Mouse (Mus musculus) forebrain, embryonic 15.5 days (tissue): ENCODE measurements at regions not wholly inside any gene's neighbourhood (a gene's known extent, or its start where the extent isn't known, plus 50 kb on each side); places are given as distances from the start of the nearest gene placed in this dataset.

ENCODE experiments used
- ATAC-seq: fragments of 200-750 bp; cut with Nextera tagmentation; replicated peaks from 2 replicates; pipeline ENCODE4 v1.8.0; 2017; ENCODE audit warnings: mild to moderate bottlenecking, moderate TSS enrichment, moderate library complexity
- H3K27ac ChIP-seq: fragments of 300-500 bp; sonication (generic); replicated peaks from 2 replicates; pipeline ENCODE4 v1.5.1; 2015; ENCODE audit warnings: mild to moderate bottlenecking, inconsistent platforms
- H3K27me3 ChIP-seq: fragments of 300-500 bp; sonication (generic); 2 replicates; pipeline ENCODE4 v1.6.1; 2015; ENCODE audit warnings: inconsistent platforms
- H3K36me3 ChIP-seq: fragments of 300-500 bp; sonication (generic); 2 replicates; pipeline ENCODE4 v1.6.1; 2015; ENCODE audit warnings: mild to moderate bottlenecking, inconsistent platforms
- H3K4me1 ChIP-seq: fragments of 300-500 bp; sonication (generic); 2 replicates; pipeline ENCODE4 v1.6.1; 2015; ENCODE audit warnings: inconsistent platforms
- H3K4me2 ChIP-seq: fragments of 300-500 bp; sonication (generic); replicated peaks from 2 replicates; pipeline ENCODE4 v1.6.1; 2015; ENCODE audit warnings: mild to moderate bottlenecking, inconsistent platforms
- H3K4me3 ChIP-seq: fragments of 300-500 bp; sonication (generic); 2 replicates; pipeline ENCODE4 v1.5.1; 2015; ENCODE audit warnings: mild to moderate bottlenecking, inconsistent platforms
- H3K9ac ChIP-seq: fragments of 300-500 bp; sonication (generic); replicated peaks from 2 replicates; pipeline ENCODE4 v1.6.1; 2015; ENCODE audit warnings: mild to moderate bottlenecking, inconsistent platforms
- H3K9me3 ChIP-seq: fragments of 300-500 bp; sonication (generic); 2 replicates; pipeline ENCODE4 v1.6.1; 2016; ENCODE audit warnings: inconsistent platforms
- WGBS: fragments of 180-500 bp; shearing (Covaris S2); methylation state at CpG from one replicate; pipeline ENCODE4 v1.1.7; 2015; ENCODE audit warnings: mixed read lengths; 5-methylcytosine and 5-hydroxymethylcytosine counted together

- ATAC-seq, result 0 out of 2 replicates have a peak, but pooled peaks have one; percentile 43
- no peaks in the 10 kb centered on the region for H3K27me3 ChIP-seq
- no peaks in the 10 kb centered on the region for H3K36me3 ChIP-seq
- no peaks in the 10 kb centered on the region for H3K9me3 ChIP-seq
- no peak overlapping the region for H3K9ac ChIP-seq
- no peak overlapping the region for H3K4me2 ChIP-seq
- no peak overlapping the region for H3K4me3 ChIP-seq
- H3K4me1 ChIP-seq, result peaks cover 22% of the 10 kb centered on the region
- WGBS, result 23% methylated on average over 7 of the region's 7 CpGs
- H3K27ac ChIP-seq, result no peak overlapping the region
Observed at GRCm38 (mm10) chr4:140463296-140463695, 202.5 kb downstream of the Arhgef10l start.

GRCm38 (mm10) chr4:140461317-140461716, 204.5 kb downstream of the Arhgef10l start:
- Histone ChIP-seq H3K9ac (no peak overlapping the region), H3K36me3 (no peaks in the 10 kb centered on the region), H3K27me3 (no peaks in the 10 kb centered on the region), H3K4me3 (no peak overlapping the region), H3K4me2 (no peak overlapping the region), H3K9me3 (no peaks in the 10 kb centered on the region), H3K27ac (no peak overlapping the region), H3K4me1 (peaks cover 22% of the 10 kb centered on the region)
- no peak for ATAC-seq
- WGBS, result 65% methylated on average over 16 of the region's 16 CpGs

- H3K9ac ChIP-seq, result no peak overlapping the region
- H3K27me3 ChIP-seq, result no peaks in the 10 kb centered on the region
- H3K9me3 ChIP-seq, result no peaks in the 10 kb centered on the region
- H3K4me1 ChIP-seq, result peaks cover 7% of the 10 kb centered on the region; the same call in 1 of the 2 replicates
- no peak overlapping the region for H3K27ac ChIP-seq
- no peak overlapping the region for H3K4me3 ChIP-seq
- no peaks in the 10 kb centered on the region for H3K36me3 ChIP-seq
- WGBS, result 85% methylated on average over 10 of the region's 10 CpGs
- H3K4me2 ChIP-seq, result no peak overlapping the region
- ATAC-seq, result no peak
Observed at GRCm38 (mm10) chr4:140449062-140449461, 202.5 kb upstream of the Igsf21 start.

GRCm38 (mm10) chr4:140446455-140446854, 199.9 kb upstream of the Igsf21 start:
- 88% methylated on average over 6 of the region's 6 CpGs for WGBS
- H3K9ac ChIP-seq, result no peak overlapping the region
- H3K4me2 ChIP-seq, result no peak overlapping the region
- no peak overlapping the region for H3K4me3 ChIP-seq
- no peaks in the 10 kb centered on the region for H3K27me3 ChIP-seq
- H3K4me1 ChIP-seq, result peaks cover 5% of the 10 kb centered on the region
- no peak overlapping the region for H3K27ac ChIP-seq
- H3K36me3 ChIP-seq, result no peaks in the 10 kb centered on the region
- ATAC-seq, result no peak
- H3K9me3 ChIP-seq, result no peaks in the 10 kb centered on the region

- Histone ChIP-seq H3K4me1 (peaks cover 5% of the 10 kb centered on the region), H3K27me3 (no peaks in the 10 kb centered on the region), H3K36me3 (no peaks in the 10 kb centered on the region), H3K27ac (no peak overlapping the region), H3K4me3 (no peak overlapping the region), H3K9me3 (no peaks in the 10 kb centered on the region), H3K4me2 (no peak overlapping the region), H3K9ac (no peak overlapping the region)
- ATAC-seq, result no peak
- 87% methylated on average over 5 of the region's 5 CpGs for WGBS
Observed at GRCm38 (mm10) chr4:140445931-140446330, 199.3 kb upstream of the Igsf21 start.

GRCm38 (mm10) chr4:140443221-140443620, 196.6 kb upstream of the Igsf21 start:
- Histone ChIP-seq H3K4me2 (no peak overlapping the region), H3K27me3 (no peaks in the 10 kb centered on the region), H3K36me3 (no peaks in the 10 kb centered on the region), H3K27ac (peak overlapping the region; percentile 51; the same call in 1 of the 2 replicates), H3K4me3 (no peak overlapping the region), H3K9ac (no peak overlapping the region), H3K4me1 (peaks cover 5% of the 10 kb centered on the region), H3K9me3 (no peaks in the 10 kb centered on the region)
- WGBS, result 52% methylated on average over 6 of the region's 6 CpGs
- no peak for ATAC-seq

- 45% methylated on average over 8 of the region's 8 CpGs for WGBS
Observed at GRCm38 (mm10) chr4:140441805-140442204, 195.2 kb upstream of the Igsf21 start.

GRCm38 (mm10) chr4:140439856-140440255, 193.3 kb upstream of the Igsf21 start:
- no peak overlapping the region for H3K4me2 ChIP-seq
- no peak overlapping the region for H3K27ac ChIP-seq
- WGBS, result 25% methylated on average over 3 of the region's 3 CpGs
- no peak overlapping the region for H3K4me3 ChIP-seq
- no peaks in the 10 kb centered on the region for H3K27me3 ChIP-seq
- H3K36me3 ChIP-seq, result no peaks in the 10 kb centered on the region
- no peaks in the 10 kb centered on the region for H3K9me3 ChIP-seq
- no peak overlapping the region for H3K9ac ChIP-seq
- H3K4me1 ChIP-seq, result peaks cover 5% of the 10 kb centered on the region
- ATAC-seq, result no peak

More at GRCm38 (mm10) chr4:140441805-140442204, 195.2 kb upstream of the Igsf21 start:
- no peak overlapping the region for H3K4me2 ChIP-seq
- H3K27me3 ChIP-seq, result no peaks in the 10 kb centered on the region
- no peak overlapping the region for H3K9ac ChIP-seq
- no peak overlapping the region for H3K4me3 ChIP-seq
- H3K9me3 ChIP-seq, result no peaks in the 10 kb centered on the region
- H3K4me1 ChIP-seq, result peaks cover 5% of the 10 kb centered on the region
- ATAC-seq, result 0 out of 2 replicates have a peak, but pooled peaks have one; percentile 38
- no peaks in the 10 kb centered on the region for H3K36me3 ChIP-seq
- H3K27ac ChIP-seq, result no peak overlapping the region

GRCm38 (mm10) chr4:140436030-140436429, 189.4 kb upstream of the Igsf21 start:
- Histone ChIP-seq H3K36me3 (no peaks in the 10 kb centered on the region), H3K4me2 (no peak overlapping the region), H3K4me3 (no peak overlapping the region), H3K4me1 (no peaks in the 10 kb centered on the region), H3K27ac (no peak overlapping the region), H3K9me3 (no peaks in the 10 kb centered on the region), H3K9ac (no peak overlapping the region), H3K27me3 (no peaks in the 10 kb centered on the region)
- ATAC-seq, result no peak
- WGBS, result 71% methylated on average over 3 of the region's 3 CpGs

GRCm38 (mm10) chr4:140433744-140434542, 187.4 kb upstream of the Igsf21 start:
- no peak overlapping the region for H3K4me3 ChIP-seq
- ATAC-seq, result no peak
- WGBS, result 70% methylated on average over 11 of the region's 11 CpGs
- H3K9ac ChIP-seq, result no peak overlapping the region
- no peak overlapping the region for H3K27ac ChIP-seq
- H3K36me3 ChIP-seq, result no peaks in the 10 kb centered on the region
- no peak overlapping the region for H3K4me2 ChIP-seq
- H3K27me3 ChIP-seq, result no peaks in the 10 kb centered on the region
- H3K9me3 ChIP-seq, result no peaks in the 10 kb centered on the region
- H3K4me1 ChIP-seq, result no peaks in the 10 kb centered on the region

- Histone ChIP-seq H3K9ac (no peak overlapping the region), H3K4me3 (no peak overlapping the region), H3K27ac (no peak overlapping the region), H3K27me3 (no peaks in the 10 kb centered on the region), H3K4me2 (no peak overlapping the region), H3K4me1 (no peaks in the 10 kb centered on the region), H3K36me3 (no peaks in the 10 kb centered on the region), H3K9me3 (no peaks in the 10 kb centered on the region)
- WGBS, result 81% methylated on average over 7 of the region's 7 CpGs
- ATAC-seq, result no peak
Observed at GRCm38 (mm10) chr4:140432101-140432500, 185.5 kb upstream of the Igsf21 start.

- Histone ChIP-seq H3K4me1 (no peaks in the 10 kb centered on the region), H3K9ac (no peak overlapping the region), H3K9me3 (no peaks in the 10 kb centered on the region), H3K4me3 (no peak overlapping the region), H3K4me2 (no peak overlapping the region), H3K36me3 (no peaks in the 10 kb centered on the region), H3K27me3 (no peaks in the 10 kb centered on the region), H3K27ac (no peak overlapping the region)
- no peak for ATAC-seq
- 80% methylated on average over 3 of the region's 3 CpGs for WGBS
Observed at GRCm38 (mm10) chr4:140427039-140427438, 180.5 kb upstream of the Igsf21 start.

- WGBS, result 93% methylated on average over 10 of the region's 10 CpGs
- no peaks in the 10 kb centered on the region for H3K36me3 ChIP-seq
- H3K9me3 ChIP-seq, result no peaks in the 10 kb centered on the region
- H3K4me3 ChIP-seq, result no peak overlapping the region
- H3K9ac ChIP-seq, result no peak overlapping the region
- no peaks in the 10 kb centered on the region for H3K4me1 ChIP-seq
- no peak for ATAC-seq
- H3K4me2 ChIP-seq, result no peak overlapping the region
- no peaks in the 10 kb centered on the region for H3K27me3 ChIP-seq
- no peak overlapping the region for H3K27ac ChIP-seq
Observed at GRCm38 (mm10) chr4:140423791-140424190, 177.2 kb upstream of the Igsf21 start.
